Mouse (Mus musculus): ENCODE measurements around the gene Fgf13. TPM values are rescaled to one million over a fixed set of nuclear protein-coding genes. Genes with fewer than 3 reads are reported as not detected.

Fgf13 gene
- total RNA-seq, 2 experiments from 2014 or later = 0.12 to 1.1 TPM

GRCm38 (mm10) chrX:59194149-59194548 is 373.7 kb downstream of the Fgf13 start:
- no peak for ATAC-seq (replicated peaks; ENCODE audit: poor library complexity)

- no peak for ATAC-seq (replicated peaks; ENCODE audit: poor library complexity)
Measured at GRCm38 (mm10) chrX:59186922-59187321, 380.9 kb downstream of the Fgf13 start.

- no peak for ATAC-seq (replicated peaks; ENCODE audit: poor library complexity)
Measured at GRCm38 (mm10) chrX:59182323-59182722, 385.5 kb downstream of the Fgf13 start.

GRCm38 (mm10) chrX:59179627-59180026 is 388.2 kb downstream of the Fgf13 start:
- ATAC-seq (replicated peaks; ENCODE audit: poor library complexity) = no peak

GRCm38 (mm10) chrX:59179081-59179596 is 388.7 kb downstream of the Fgf13 start:
- peak; percentile 54; the same call in 1 of the 2 replicates for ATAC-seq (replicated peaks; ENCODE audit: poor library complexity)

GRCm38 (mm10) chrX:59177653-59178052 is 390.2 kb downstream of the Fgf13 start:
- no peak for ATAC-seq (replicated peaks; ENCODE audit: poor library complexity)

DNA sequence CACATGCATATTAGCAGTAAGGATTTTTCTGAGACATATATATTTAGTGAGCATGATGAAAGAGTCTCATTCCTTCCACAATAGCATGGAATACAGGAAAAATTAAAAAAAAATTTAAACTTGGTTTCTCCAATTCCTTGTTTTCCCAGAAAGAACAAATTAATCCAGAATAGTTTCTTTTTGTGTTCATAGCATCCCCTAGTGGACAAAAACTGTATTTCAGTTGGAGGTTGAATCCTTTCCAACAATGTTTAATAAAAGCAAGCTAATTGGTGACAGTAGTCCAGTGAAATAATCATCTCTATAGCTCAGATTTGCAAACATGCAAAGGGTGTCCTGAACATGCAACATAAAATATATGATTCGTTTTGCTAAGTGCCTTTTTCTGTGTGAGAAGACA is 395.7 kb downstream of the Fgf13 start:
- ATAC-seq (replicated peaks; ENCODE audit: poor library complexity) = no peak

- no peak for ATAC-seq (replicated peaks; ENCODE audit: poor library complexity)
Measured at GRCm38 (mm10) chrX:59166763-59167162, 401.1 kb downstream of the Fgf13 start.

DNA sequence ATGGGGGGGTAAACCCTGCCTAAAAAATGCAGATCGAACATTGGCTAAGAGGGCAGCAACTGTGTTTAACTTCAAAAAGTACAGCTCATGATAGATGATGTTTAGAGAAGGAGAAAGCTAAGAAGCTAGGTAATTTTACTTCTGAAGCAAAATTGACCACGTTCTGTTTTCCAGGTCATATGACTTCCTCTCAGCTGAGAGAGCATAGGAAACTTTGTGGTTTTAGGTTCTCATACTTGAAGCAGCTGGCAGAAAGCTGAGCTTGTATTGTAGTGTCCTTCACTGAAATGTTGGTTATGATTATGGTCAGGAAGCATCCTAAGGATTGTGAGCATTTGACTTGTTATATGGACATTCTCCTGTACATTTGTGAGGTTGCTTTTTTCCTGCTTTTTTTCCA is 425.9 kb downstream of the Fgf13 start:
- no peak for ATAC-seq (replicated peaks; ENCODE audit: poor library complexity)

DNA sequence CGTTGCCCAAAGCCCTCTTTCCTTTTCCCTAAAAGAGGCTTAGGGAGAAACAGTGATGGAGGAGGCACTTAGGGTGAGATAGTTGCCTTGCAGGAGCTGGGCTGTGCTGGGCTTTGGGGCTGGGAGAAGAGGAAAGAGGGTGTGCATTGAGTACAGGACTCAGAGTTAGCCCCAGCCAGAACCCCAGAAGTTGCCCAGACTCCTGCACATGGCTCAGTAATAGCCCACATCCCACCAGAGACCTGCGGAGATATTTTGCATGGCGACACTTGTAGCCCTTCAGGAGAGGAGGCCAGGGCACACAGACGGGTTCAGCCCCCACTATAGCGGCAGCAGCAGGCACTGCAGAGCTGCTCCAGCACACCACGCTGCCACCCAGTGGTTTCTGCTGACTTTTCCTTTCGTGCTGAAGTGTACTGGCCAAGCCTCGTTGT is 432.9 kb downstream of the Fgf13 start:
- peak; percentile 74 for ATAC-seq (replicated peaks; ENCODE audit: poor library complexity)

- no peak for ATAC-seq (replicated peaks; ENCODE audit: poor library complexity)
Measured at GRCm38 (mm10) chrX:59134166-59134861, 433.6 kb downstream of the Fgf13 start.

DNA sequence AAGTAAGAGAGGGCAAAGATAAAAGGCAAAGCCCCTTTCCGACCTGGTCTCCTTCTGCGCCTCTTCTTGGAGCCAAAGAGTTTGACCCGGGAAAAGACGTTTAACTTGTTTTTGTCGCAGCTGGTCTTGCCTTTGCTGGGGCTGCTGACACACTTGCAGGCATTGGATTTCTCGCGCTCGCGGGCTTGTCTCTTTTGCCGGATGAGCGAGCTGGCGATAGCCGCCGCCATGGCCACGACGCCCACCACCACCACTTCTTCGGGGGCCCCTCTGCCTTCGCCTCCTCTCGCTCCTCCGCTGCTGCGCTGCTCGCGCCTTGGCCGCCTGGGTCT is 434.1 kb downstream of the Fgf13 start:
- no peak for ATAC-seq (replicated peaks; ENCODE audit: poor library complexity)

GRCm38 (mm10) chrX:59133416-59133815 is 434.5 kb downstream of the Fgf13 start:
- no peak for ATAC-seq (replicated peaks; ENCODE audit: poor library complexity)

DNA sequence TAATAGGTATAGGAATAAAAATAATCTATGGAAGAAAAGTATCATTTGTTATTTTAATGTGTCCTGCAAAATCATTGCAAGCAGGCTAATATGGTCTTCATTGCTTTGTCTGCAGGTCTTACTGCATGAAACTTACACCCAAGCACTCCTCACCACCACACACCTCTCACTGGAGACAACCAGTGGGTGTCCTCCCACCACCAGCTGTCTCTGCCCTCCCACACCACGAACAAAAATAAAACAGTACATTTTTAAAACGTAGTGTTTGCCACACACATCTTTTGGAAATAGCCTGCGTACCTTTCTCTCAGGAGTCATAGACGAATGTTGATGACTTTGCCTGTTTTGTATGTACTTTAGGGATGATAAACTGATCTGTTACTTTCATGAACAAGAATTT is 441.2 kb downstream of the Fgf13 start:
- no peak for ATAC-seq (replicated peaks; ENCODE audit: poor library complexity)

DNA sequence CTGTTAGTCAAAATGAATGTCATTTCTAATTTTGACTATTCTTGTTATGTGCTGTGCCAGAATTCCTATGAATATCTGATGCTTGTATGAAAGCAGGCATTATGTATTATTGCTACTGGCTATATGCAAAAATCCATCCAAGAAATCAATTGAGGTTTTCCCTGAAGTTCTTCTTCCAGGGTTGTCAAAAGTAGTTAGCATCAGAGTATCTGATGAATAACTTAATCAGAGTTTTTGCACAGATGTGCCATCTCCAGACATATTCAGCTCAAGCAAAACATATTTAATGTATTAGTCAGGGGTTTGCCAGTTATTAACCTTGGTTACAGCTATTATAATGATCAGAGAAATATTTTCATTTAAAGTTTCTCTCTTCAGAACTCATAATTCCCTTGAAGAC is 454.7 kb downstream of the Fgf13 start:
- ATAC-seq (replicated peaks; ENCODE audit: poor library complexity) = no peak

- no peak for ATAC-seq (replicated peaks; ENCODE audit: poor library complexity)
Measured at GRCm38 (mm10) chrX:59085928-59086327, 481.9 kb downstream of the Fgf13 start.

- ATAC-seq (replicated peaks; ENCODE audit: poor library complexity) = no peak
Measured at GRCm38 (mm10) chrX:59080427-59080826, 487.4 kb downstream of the Fgf13 start.

- no peak for ATAC-seq (replicated peaks; ENCODE audit: poor library complexity)
Measured at GRCm38 (mm10) chrX:59072083-59072482, 495.8 kb downstream of the Fgf13 start.

DNA sequence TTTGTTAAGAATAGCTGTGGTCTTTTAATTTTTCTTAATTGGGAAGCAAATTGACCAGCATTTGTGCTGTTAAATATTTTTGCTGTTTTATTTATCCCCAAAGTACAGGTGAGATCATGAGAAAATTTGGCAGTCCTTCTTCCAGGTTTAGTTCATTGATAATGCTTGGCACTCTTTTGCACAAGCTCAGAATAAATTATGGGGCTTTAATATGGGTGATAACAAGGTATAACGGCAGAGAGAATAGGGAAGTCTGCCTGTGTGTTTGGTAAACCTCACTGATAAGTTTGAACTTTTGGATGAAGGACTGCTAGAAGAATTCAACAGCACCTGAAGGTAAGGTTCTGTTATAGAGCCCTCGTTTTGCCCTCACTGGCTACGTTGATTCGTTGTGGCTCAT is 504.7 kb downstream of the Fgf13 start:
- no peak for ATAC-seq (replicated peaks; ENCODE audit: poor library complexity)

DNA sequence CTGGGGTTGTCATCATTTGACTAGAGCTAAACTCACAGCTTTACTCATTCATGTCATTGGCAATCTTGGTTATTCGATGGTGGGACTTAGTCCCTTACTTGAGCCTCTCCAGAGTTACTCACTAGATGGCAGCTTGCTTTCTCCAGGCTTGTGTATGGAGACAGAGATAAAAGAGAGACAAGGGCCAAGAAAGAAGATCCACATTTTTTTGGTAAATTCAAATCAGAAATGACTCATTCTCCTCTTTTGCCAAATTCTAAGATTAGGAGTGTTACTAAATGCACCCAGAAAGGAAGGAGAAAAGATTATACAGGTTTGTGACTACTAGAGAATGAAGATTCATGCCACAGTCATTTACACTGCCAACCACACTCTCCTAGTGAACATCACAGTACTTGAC is 532.9 kb downstream of the Fgf13 start:
- no peak for ATAC-seq (replicated peaks; ENCODE audit: poor library complexity)

Measured in megakaryocyte progenitor cell, adult 5-6 weeks (primary cell).